Mouse (Mus musculus) CH12.LX (cell line): ENCODE data around the gene Phc3.

ENCODE experiments used
- CTCF ChIP-seq, 2 experiments: IDR thresholded peaks in 1 of 2; conservative IDR thresholded peaks in 1 of 2; 2 replicates each; pipeline ENCODE4 v1.5.1; 2011 to 2012; ENCODE audit warnings: low read depth in 2 of 2, low read length in 2 of 2, improper control_type of control experiment in 1 of 2, inconsistent platforms in 1 of 2, mild to moderate bottlenecking in 1 of 2, moderate library complexity in 1 of 2
- ELF1 ChIP-seq: IDR thresholded peaks from 2 replicates; pipeline ENCODE4 v1.6.1; 2014; ENCODE audit warnings: low read depth, mild to moderate bottlenecking, inconsistent platforms, low read length, improper control_type of control experiment
- EP300 ChIP-seq: IDR thresholded peaks from 2 replicates; pipeline ENCODE4 v1.6.1; 2011; ENCODE audit warnings: low read length, improper control_type of control experiment
- ETS1 ChIP-seq: conservative IDR thresholded peaks from 2 replicates; pipeline ENCODE4 v1.6.1; 2012; ENCODE audit warnings: low read depth, mild to moderate bottlenecking, inconsistent platforms, low read length, improper control_type of control experiment, moderate library complexity
- JUND ChIP-seq: conservative IDR thresholded peaks from 2 replicates; pipeline ENCODE4 v1.6.1; 2011; ENCODE audit warnings: low read depth, low read length, improper control_type of control experiment
- MAX ChIP-seq: IDR thresholded peaks from 2 replicates; pipeline ENCODE4 v1.6.1; 2011; ENCODE audit warnings: low read length, improper control_type of control experiment
- POLR2A ChIP-seq: IDR thresholded peaks from 2 replicates; pipeline ENCODE4 v1.6.1; 2011; ENCODE audit warnings: low read depth, mild to moderate bottlenecking, improper control_type of control experiment, low read length

DNA sequence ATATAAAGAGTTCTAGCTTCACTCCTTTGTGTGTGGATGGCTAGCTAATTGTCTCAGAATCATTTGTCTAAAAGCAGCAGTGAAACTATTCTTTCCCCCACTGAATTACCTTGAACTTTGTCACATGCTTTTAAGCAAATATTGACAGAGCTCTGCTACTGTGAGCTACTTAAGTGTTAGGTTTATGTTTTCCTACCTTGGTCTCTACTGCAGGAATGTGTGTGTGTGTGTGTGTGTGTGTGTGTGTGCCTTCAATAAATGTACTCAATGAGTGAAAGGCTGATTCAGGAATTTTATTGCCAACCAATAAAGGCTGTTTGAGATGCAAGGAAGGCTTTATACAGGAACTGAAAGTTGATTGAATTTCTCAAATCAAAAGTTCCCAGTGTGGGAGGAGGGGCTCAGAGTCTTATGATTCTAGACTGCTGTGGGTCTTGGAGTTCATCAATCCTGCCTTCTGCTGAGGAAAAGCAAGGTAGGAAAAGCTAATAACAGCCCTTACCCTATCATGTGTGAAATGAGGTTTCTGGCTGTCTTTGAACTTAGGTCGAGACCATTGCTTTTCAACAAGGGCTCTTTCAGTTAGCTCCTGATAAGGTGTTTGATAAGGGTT is 7.9 kb upstream of the Phc3 start:
- TF ChIP-seq MAX = no peak
- TF ChIP-seq CTCF (conservative IDR thresholded peaks at IDR 0.05 in 1 of 2, IDR thresholded peaks at IDR 0.05 in 1 of 2; ENCODE audit: low read depth in 2 of 2, low read length in 2 of 2) = no peak
- TF ChIP-seq POLR2A = no peak
- TF ChIP-seq JUND = no peak
- no peak for TF ChIP-seq ELF1
- no peak for TF ChIP-seq EP300
- TF ChIP-seq ETS1 = no peak
